Mouse (Mus musculus) small intestine, adult 2 months (tissue): Measurements from ENCODE around the gene Gramd1b.

ENCODE experiments used
- CTCF ChIP-seq: fragments of 200-500 bp; IDR thresholded peaks from 2 replicates; pipeline ENCODE4 v1.5.1; 2012; ENCODE audit warnings: low read depth, mild to moderate bottlenecking, control low read depth, inconsistent platforms, low read length, moderate library complexity, mixed read lengths; ENCODE audit not compliant: insufficient replicate concordance, insufficient read length; ENCODE audit errors: extremely low read depth
- POLR2A ChIP-seq: fragments of 200-500 bp; IDR thresholded peaks from 2 replicates; pipeline ENCODE4 v1.6.1; 2012; ENCODE audit warnings: low read depth, mild to moderate bottlenecking, control low read depth, inconsistent platforms, low read length, moderate library complexity

- TF ChIP-seq POLR2A (no peak), CTCF (no peak)
These were observed 6.0 kb upstream of the Gramd1b start for GRCm38 (mm10) chr9:40537044-40537707.
